Mouse (Mus musculus) bone marrow, adult 2 months (tissue): Measurements from ENCODE around the gene Gm44973.

Experiments
- CTCF ChIP-seq: fragments of 200-500 bp; IDR thresholded peaks from 2 replicates; pipeline ENCODE4 v1.5.1; 2011; ENCODE audit warnings: low read length, control low read depth; ENCODE audit not compliant: control insufficient read depth, insufficient read depth
- POLR2A ChIP-seq: fragments of 200-500 bp; IDR thresholded peaks from 2 replicates; pipeline ENCODE4 v1.6.1; 2011; ENCODE audit warnings: low read depth, mild to moderate bottlenecking, control low read depth, low read length, borderline replicate concordance; ENCODE audit not compliant: control insufficient read depth

- TF ChIP-seq CTCF (no peak), POLR2A (no peak)
Observed at GRCm38 (mm10) chr7:5029946-5030345, 14.7 kb downstream of the Gm44973 start.
